Mouse (Mus musculus): ENCODE results near the gene Axdnd1.

Gene Axdnd1

DNA sequence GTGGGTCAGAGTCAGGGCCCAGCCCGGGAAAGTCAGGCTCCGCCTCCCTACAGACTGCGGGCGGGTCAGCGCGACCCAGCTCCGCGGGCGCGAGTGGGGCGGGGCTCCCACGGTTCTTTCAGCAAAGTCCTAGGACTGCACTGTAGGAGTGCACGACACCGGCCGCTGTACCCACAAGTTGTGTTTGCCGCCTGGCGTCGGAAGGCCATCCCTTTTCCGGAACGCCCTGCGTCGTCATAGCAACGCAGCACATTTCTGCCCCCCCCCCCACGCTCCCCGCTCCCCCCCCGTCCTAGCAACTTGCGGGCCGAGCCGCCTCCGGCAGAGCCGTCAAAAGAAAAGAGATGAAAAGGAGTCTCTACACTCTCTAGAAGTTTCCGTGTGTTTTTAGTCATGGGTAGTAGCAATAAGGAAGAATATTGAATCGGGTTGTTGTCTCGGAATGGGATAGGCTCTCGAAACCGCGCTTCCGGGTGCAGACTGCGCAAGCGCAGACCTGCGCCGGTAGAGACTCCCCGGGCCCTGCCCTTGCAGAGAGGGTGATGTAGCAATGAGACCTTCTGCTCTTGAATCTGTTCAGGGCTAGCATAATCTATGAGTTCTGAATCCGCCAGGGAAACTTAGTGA lies at the start of gene Axdnd1:
Gene Axdnd1 (minus strand): TSS at position 489 of the 627 bp plus-strand sequence.
- peak; percentile 89 for DNase-seq (ENCODE audit: low spot score)

DNA sequence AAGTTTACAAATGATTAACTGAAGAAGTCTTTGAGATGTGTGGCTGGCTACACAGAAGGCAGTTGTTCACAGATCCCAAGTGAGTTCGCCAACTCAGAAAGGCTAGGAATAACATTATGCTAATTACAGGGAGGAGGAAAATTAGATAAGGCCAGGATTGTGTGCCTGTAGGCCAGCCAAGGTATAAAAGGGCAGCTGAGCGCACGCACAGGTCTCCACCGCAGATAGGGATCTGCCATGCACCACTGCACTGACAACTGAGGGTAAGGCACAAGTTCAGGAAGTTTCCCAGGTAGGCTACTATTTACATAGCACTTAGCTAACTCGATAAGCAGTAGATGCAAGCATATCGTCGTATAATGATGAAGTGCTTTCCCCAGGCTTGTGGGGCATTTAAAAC lies 49.6 kb upstream of the Axdnd1 start:
- DNase-seq (ENCODE audit: low spot score) = no peak

DNA sequence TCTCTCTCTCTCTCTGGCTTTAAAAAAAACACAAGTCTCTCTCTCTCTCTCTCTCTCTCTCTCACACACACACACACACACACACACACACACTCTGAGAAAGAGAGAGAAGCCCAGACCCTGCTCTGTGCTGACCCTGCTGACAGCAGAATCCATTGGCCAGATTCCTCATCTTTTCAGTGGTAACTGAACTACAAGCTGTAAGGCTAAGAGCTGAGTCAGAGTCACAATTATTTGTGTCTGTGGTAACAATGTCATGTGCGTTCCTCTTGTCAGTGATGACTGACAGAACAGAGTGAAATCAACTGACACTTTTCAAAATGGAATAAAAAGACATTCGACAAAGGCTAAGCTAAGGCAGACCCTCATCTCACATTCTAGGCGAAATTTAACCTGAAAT lies 47.6 kb upstream of the Axdnd1 start:
- no peak for DNase-seq (ENCODE audit: low spot score)

DNA sequence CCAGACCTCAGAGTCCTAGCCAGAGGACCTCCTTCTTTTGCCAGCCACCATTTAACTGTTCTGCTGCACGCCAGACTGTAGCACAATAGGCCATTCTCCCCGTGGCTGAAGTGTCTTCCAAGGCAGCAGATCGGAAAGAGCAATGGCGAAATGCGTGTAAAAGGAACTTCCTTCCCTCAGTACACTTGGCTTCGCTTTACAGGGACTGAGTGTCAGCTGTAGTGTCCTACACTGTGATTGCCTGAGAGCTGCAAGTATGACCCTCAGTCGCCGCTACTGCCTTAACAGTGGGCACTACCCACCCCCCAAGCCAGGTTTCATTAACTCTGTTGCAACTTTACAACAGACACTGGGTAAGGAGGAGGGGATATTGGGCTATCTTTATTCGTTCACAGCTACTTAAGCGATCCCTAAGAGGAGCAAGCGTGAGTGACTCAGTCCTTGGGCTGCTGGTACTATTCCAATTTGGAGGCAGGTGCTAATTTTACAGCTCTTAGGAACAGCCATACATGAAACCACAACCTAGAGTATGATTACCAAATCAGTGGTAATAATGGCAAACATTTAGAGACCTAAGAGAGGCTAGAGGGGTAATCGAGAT lies 46.8 kb upstream of the Axdnd1 start:
- DNase-seq (ENCODE audit: low spot score) = no peak

DNA sequence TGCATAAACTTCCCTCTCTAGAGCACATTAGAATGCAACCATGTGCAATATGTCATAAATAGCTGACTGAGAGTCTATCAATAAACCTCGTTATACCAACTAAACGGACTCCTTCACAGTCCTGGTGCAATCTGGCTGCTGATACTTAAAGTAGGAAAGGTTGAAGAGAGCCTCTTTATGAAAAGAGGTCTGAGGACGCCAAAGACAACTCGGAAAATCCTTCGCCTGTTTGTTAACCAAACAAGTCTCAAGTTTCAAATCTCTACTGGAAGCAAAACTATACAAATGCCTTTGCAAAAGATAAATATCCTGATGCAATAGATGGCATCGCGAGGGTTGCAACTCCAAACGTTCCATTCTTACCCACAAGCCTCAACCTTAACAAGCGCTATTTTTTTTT lies 44.0 kb upstream of the Axdnd1 start:
- DNase-seq (ENCODE audit: low spot score) = no peak

DNA sequence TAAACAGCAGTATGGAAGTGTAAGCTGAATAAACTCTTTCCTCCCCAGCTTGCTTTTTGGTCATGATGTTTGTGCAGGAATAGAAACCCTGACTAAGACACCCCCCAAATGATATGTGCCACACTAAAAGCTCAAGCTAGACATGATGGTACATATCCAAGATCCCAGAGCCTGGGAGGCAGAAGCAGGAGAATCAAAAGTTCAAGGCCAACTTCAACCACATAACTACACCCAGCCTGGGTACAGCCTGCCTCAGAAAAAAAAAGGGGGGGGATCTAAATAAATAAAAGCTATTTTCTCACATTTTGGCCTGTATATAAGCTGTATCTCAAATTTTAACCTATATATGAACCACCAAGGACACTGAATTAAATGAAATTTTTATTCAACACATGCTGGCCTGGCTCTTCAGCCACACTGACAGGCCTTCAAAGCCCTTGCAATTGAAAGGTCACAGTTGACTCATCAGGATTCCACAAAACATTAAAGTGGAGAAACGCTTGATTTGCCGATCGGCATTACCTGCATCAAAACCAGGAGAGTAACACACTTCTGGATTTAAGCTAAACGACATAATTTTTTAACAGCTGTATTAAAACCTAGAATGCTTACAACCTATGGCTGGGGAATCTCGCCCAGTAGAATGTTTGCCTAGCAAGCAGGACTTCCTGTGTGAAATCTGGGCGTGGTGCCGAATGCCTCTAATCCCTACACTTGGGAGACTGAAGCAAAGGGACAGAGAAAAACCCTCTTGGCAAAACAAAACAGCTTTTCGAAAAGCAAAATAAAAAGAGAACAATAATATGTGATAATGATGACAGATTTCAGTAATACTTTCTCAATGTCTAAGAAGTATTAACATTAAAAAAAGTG lies 43.3 kb upstream of the Axdnd1 start:
- DNase-seq (ENCODE audit: low spot score) = no peak

DNA sequence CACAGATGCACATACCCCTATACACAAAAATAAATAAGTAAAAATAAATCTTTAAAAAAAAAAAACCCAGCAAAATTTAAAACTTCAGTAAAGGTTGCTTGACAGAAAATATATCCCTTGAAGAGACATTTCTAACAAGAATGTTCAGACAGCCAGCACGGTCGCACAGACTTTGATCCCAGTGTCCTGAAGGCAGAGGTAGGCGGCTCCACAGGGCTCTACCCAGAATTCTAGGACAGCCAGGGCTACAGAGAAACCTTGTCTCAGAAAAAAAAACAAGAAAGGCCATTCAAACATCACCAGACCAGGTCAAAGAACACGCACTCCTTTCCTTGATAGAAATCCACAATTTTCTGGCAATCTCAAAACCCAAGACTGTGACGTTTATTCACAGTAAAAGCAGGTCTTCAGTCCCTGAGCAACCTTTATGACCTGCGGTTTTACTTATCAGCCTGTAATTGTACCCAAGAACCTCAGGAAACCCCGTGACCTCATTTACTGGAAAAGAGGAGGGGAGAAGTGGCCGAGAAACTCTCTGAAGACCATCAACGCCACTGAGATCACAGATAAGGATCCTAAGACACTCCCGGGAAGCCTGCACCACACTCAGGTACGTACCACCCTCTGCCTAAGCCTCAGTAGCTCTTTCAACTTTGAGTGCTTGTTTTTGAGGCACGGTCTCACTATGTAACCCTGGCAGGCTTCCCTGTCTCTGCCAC lies 41.5 kb upstream of the Axdnd1 start:
- no peak for DNase-seq (ENCODE audit: low spot score)

DNA sequence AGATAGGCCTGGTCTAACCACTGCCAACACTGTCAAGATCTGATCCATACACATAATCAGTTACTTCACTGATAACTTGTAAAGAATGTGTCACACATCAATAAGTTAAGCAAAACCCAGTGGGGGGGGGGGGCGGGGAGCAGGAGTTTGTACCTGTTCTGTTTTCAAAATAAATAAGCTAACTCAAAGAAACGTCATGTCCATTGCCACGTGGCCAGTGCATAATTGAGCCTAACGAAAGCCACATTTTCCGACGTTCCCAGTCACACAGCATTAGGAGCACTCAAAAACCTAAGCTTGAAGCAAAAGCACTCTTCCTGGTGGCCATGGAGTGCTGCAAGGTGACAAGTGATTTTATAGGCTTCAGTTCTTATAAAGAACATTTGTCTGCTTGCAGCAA lies 40.1 kb upstream of the Axdnd1 start:
- no peak for DNase-seq (ENCODE audit: low spot score)

DNA sequence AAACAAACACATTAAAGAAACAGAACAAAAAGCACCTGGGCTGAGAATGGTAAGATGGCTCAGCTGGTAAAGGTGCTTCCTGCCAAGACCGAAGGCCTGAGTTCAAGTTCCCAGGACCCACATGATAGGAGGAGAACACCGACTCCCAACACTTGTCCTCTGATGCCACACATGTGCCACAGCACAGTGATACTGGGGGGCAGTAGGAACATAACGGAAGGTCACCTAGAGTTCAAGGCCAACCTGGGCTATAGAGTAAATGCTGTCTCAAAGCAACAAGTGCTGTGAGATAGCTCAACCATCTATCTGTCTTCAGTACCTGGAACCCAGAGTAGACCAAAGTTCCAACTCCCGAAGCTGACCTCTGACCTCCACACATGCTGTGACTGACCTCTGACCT lies 39.3 kb upstream of the Axdnd1 start:
- no peak for DNase-seq (ENCODE audit: low spot score)

DNA sequence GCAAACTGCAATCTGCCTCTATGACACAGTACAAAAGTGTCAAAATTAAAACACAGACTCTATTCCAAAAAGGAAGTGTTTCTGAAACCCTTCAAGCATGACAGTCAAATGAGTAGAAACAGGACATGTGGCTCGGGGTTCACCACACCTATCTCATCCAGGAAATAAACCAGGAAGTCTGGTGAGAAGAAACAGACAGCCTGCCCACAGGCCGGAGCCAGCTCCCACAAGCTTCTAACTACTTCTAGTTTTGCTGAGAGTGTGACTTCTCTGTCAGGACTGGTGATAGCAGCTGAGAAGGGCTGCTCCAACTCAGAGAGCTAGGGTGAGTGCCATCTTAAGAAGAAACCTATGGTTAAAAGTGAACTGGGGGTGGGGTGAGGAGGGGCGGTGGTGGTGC lies 38.7 kb upstream of the Axdnd1 start:
- DNase-seq (ENCODE audit: low spot score) = no peak

DNA sequence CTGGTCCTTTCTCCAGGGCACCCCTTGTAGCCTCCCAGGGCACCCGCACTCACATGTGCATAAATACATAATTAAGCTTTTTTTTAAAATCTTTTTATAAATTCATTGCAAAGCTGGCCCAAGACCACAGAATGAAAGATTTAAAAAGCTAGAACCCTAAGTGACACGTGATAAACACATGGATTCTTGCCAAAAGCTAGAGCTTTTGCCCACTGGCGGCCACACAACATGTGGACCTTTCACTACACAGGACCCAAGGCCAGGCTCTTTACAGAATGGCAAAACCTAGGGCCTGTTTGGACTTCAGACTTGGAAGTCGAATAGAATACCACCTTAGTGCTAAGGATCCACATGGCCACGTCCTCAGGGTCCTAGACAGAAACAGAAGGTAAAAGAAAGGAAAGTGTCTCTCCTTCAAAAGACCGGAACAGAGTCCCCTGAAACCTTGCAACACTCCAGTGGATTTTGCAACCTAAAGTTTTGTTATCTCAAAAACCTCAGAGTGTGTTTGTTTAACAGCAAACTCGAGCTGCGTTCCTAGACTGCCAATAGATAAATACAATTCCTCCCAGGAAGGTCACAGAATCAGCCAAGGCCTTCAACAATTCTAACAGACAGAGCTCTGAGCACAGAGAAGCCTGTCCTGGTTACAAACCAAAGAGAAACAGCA lies 37.6 kb upstream of the Axdnd1 start:
- no peak for DNase-seq (ENCODE audit: low spot score)

DNA sequence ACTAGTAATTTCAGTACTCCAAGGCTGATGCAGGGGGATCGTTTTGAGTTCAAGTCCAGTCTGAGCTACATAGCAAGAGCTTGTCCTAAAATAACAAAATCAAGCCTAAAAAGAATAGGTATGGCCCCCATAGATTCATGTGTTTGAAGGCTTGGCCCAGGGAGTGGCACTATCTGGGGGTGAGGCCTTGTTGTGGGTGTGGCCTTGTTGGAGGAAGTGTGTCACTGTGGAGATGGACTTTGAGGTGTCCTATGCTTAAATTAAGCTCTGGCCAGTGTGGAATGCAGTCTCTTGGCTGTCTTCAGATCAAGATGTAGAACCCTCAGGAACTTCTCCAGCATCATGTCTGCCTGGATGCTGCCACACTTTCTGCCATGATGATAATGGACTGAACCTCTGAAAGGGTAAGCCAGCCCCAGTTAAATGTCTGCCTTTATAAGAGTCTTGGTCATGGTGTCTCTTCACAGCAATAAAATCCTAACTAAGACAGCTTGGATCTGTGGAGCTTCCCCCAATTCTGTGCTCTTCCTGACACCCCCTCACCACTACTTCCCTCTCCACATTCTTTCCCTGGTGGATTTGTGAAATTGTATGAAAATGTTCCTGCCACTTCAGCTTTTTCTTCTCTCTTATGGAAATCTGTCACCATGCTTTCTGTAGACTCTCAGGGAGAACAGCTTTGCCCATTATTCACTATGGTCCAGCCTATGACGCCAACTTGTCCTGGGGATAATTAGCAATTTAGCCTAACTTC lies 34.2 kb upstream of the Axdnd1 start:
- DNase-seq (ENCODE audit: low spot score) = no peak

DNA sequence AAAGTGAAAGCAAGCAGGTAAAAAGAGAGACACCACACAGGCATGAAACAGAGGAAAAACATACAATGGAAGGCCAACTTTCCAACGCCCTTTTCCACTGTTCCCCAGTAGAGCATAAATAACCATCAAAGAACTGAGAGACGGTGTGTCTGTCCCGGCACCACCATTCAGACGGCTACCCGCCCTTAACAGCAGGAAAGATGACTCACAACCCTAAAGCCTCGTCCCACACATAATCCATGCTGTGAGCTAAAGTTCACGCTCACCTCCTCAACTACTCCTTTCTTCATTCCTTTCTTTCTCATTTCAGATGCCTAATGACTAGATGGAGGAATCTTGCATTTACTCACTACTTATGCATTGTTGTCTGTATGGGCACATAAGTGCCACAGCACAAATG lies 33.4 kb upstream of the Axdnd1 start:
- DNase-seq (ENCODE audit: low spot score) = no peak

DNA sequence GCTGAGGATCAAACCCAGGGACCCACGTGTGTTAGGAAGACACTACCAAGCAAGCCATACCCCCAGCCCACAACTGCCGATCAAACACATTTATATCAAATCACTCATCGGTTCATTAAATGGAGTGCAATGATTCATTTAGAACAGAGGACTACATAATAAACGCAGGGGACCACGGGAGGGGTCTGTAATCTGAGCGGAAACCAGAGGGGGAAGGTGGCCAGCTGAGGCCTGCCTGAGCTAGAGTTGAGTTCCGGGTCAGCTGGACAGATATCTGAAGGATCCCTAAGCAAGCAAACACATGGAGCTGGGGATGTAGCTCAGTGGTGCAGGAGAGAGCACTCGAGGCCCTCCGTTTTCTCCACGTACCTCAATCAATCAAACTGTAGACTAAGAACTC lies 32.9 kb upstream of the Axdnd1 start:
- DNase-seq (ENCODE audit: low spot score) = no peak

DNA sequence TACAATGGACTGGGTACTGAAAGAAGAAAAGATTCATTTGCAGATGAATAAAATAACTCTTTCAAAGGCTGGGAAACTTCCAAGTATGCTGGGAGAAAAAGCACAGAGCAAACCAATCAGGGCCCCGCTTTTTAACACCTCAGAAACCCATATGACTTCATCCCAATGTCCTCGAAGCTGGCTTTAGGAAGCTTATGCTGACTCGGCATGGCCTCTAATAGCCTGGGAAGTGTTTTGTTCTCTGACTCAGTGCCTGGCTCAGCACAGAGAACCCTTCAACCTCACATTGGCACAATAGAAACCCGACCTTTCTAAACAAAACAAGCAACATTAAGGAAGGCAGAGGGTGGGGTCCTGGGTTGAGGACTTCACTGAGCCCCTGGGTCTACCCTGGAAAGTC lies 29.5 kb upstream of the Axdnd1 start:
- no peak for DNase-seq (ENCODE audit: low spot score)

DNA sequence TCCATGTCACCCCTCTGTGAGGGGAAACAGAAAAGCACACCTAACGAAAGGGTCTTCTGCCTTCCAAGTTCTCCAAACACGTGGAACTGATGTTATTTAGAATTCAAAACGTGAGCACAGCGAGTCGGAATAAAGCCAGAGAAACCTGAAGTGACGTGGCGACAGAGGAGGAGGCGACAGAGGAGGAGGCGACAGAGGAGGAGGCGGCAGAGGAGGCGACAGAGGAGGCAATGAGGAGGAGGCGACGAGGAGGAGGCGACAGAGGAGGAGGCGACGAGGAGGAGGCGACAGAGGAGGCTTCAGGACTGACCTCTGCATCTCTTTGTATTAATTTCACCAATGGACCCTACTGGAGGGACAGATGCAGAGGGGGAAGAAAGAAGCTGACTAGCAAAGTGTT lies 28.7 kb upstream of the Axdnd1 start:
- no peak for DNase-seq (ENCODE audit: low spot score)

DNA sequence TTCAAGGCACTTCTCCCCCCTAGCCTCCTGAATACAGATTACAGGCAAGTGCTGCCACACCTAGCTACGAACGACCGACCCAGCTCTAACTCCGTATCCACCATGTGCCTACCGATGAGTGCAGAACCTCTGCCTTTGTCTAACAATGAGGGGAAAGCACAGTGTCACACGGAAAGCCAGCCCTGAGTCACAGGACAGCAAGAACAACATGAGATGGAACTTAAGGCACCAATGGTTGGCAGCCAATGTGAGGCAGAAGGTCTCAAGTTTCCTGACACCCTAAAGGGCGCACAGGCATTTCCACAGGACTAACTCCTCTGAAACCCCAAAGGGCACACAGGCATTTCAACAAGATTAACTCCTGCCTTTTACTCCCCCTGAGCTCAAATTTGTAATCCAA lies 28.1 kb upstream of the Axdnd1 start:
- no peak for DNase-seq (ENCODE audit: low spot score)

DNA sequence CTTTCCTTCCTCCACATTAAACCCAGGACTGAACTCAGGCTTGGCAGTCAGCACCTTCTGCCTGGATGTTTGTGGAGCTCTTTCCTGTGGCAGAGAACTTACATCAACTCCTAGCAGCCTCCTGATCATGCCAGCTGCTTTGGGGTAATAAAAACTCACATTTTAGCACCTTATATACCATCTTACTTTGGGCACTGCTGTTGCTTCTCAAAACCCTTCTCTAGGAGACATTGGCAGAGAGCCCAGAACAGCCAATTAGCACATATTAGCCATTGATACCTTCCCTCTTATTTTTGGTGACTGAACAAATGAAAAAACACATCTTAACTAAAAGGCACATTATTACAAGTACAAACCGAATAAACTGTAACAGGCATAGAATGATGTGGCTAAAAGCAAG lies 24.1 kb upstream of the Axdnd1 start:
- no peak for DNase-seq (ENCODE audit: low spot score)

DNA sequence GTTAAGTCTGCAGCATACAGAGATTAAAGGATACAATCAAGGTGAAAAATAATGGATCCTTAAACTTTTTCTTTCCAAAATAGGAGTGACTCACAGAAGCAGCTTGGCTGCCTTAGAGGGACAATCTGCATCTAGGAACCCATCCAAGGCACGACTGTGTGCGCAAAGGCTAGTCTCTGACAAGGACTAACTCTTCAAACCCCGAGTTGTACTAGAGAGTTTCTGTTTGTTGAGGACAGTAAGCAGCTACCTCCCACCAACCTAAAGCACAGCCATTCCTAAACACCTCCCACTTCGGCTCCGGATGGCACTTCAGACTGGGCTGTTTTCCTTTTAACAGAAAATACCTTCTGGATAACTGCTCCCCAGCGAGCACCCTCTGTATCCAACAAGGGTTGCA lies 21.8 kb upstream of the Axdnd1 start:
- no peak for DNase-seq (ENCODE audit: low spot score)

DNA sequence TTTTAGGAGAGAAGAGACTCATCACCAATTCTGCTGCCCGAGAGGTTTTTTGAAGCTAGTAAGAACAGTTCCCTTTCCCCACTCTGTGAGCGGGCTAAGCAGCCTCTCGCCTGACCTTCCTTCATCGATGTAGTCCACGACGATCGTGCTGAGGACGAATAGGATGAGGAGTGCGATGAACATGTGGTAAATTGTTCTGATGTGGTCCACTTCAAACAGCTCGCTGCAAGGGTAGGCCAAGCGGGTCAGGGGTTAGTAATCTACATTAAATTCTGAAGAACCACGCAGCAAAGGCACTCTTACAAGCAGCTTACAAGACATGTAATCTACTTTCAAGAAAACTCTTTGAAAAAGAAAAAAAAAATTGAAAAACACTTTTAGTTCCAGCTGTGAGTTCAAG lies 21.3 kb upstream of the Axdnd1 start:
- DNase-seq (ENCODE audit: low spot score) = no peak

DNA sequence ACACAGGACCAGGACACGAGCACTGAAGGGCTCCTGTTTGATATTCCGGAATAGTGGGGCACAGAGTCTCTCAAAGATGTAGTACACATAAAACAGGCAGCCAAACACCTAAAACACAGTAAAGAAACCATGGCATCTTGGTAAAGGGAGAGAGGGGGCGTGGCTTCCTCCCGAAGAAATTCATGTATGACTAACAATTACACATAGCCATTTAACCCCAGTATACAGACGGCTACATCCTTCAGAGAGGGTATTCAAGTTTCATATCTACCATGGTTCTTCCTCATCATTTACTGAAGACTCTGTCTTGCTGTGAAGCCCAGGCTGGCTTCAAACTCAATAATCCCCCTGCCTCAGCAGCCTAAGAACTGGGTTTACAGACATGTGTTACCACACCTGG lies 16.8 kb upstream of the Axdnd1 start:
- DNase-seq (ENCODE audit: low spot score) = no peak
